Mouse (Mus musculus) small intestine, adult 2 months (tissue): ENCODE results near the gene Metap1. TPM values are rescaled to one million over a fixed set of nuclear protein-coding genes. Genes with fewer than 3 reads are reported as not detected.

Experiments
- H3K27ac ChIP-seq: fragments of 200-500 bp; 2 replicates; pipeline ENCODE4 v1.5.1; 2012; ENCODE audit warnings: low read depth, low read length, control low read depth, inconsistent platforms; ENCODE audit not compliant: insufficient read depth
- H3K27me3 ChIP-seq: fragments of 200-500 bp; 2 replicates; pipeline ENCODE4 v1.6.1; 2012; ENCODE audit warnings: mild to moderate bottlenecking, moderate library complexity, low read length, inconsistent platforms; ENCODE audit not compliant: control insufficient read depth, insufficient read depth
- H3K36me3 ChIP-seq: fragments of 200-500 bp; 2 replicates; pipeline ENCODE4 v1.6.1; 2012; ENCODE audit warnings: mild to moderate bottlenecking, low read length, control low read depth, inconsistent platforms; ENCODE audit not compliant: control insufficient read depth, insufficient read depth
- H3K4me1 ChIP-seq: fragments of 200-500 bp; 2 replicates; pipeline ENCODE4 v1.6.1; 2012; ENCODE audit warnings: low read length, inconsistent platforms, mixed read lengths; ENCODE audit not compliant: control insufficient read depth, insufficient read depth, insufficient read length
- H3K4me3 ChIP-seq: fragments of 200-500 bp; 2 replicates; pipeline ENCODE4 v1.5.1; 2012; ENCODE audit warnings: low read depth, mild to moderate bottlenecking, control low read depth, inconsistent platforms, low read length, moderate library complexity
- CTCF ChIP-seq: fragments of 200-500 bp; IDR thresholded peaks from 2 replicates; pipeline ENCODE4 v1.5.1; 2012; ENCODE audit warnings: low read depth, mild to moderate bottlenecking, control low read depth, inconsistent platforms, low read length, moderate library complexity, mixed read lengths; ENCODE audit not compliant: insufficient replicate concordance, insufficient read length; ENCODE audit errors: extremely low read depth
- POLR2A ChIP-seq: fragments of 200-500 bp; IDR thresholded peaks from 2 replicates; pipeline ENCODE4 v1.6.1; 2012; ENCODE audit warnings: low read depth, mild to moderate bottlenecking, control low read depth, inconsistent platforms, low read length, moderate library complexity
- WGBS: fragments of 180-500 bp; shearing (Covaris S2); methylation state at CpG from one replicate; pipeline ENCODE4 v1.1.7; 2018; 5-methylcytosine and 5-hydroxymethylcytosine counted together
- polyA plus RNA-seq: library from polyadenylated mRNA; depleted of rRNA; stranded (reverse); fragments of >200 nt; gene quantifications from 2 replicates; pipeline ENCODE4 v1.2.3, GENCODE M21; 2012

Gene Metap1
- polyA plus RNA-seq, 1 experiment, result 6.6 TPM

- no peak overlapping the region for H3K27ac ChIP-seq
- H3K27me3 ChIP-seq, result no peaks in the 10 kb centered on the region
- no peaks in the 10 kb centered on the region for H3K4me1 ChIP-seq
- WGBS, result 76% methylated on average over 6 of the region's 6 CpGs
- TF ChIP-seq POLR2A (no peak), CTCF (no peak)
- no peak overlapping the region for H3K4me3 ChIP-seq
- H3K36me3 ChIP-seq, result peaks cover 65% of the 10 kb centered on the region
Measured at GRCm38 (mm10) chr3:138463807-138464206, 25.5 kb downstream of the Metap1 start.

GRCm38 (mm10) chr3:138463137-138463536 lies 26.2 kb downstream of the Metap1 start:
- peaks cover 65% of the 10 kb centered on the region for H3K36me3 ChIP-seq
- H3K4me1 ChIP-seq, result no peaks in the 10 kb centered on the region
- no peaks in the 10 kb centered on the region for H3K27me3 ChIP-seq
- H3K4me3 ChIP-seq, result no peak overlapping the region
- TF ChIP-seq POLR2A, result no peak
- TF ChIP-seq CTCF, result peak; percentile 62; the same call in 1 of the 2 replicates
- no peak overlapping the region for H3K27ac ChIP-seq
- WGBS, result 63% methylated on average over 2 of the region's 2 CpGs

GRCm38 (mm10) chr3:138461832-138462231 lies 27.5 kb downstream of the Metap1 start:
- TF ChIP-seq CTCF, result no peak
- TF ChIP-seq POLR2A, result no peak
- H3K27me3 ChIP-seq, result no peaks in the 10 kb centered on the region
- WGBS, result 89% methylated on average over 3 of the region's 3 CpGs
- H3K4me1 ChIP-seq, result no peaks in the 10 kb centered on the region
- H3K27ac ChIP-seq, result no peak overlapping the region
- no peak overlapping the region for H3K4me3 ChIP-seq
- peaks cover 71% of the 10 kb centered on the region for H3K36me3 ChIP-seq

GRCm38 (mm10) chr3:138460260-138460659 lies 29.1 kb downstream of the Metap1 start:
- H3K4me1 ChIP-seq, result no peaks in the 10 kb centered on the region
- TF ChIP-seq CTCF (no peak), POLR2A (no peak)
- no peak overlapping the region for H3K27ac ChIP-seq
- H3K36me3 ChIP-seq, result peaks cover 69% of the 10 kb centered on the region
- no peaks in the 10 kb centered on the region for H3K27me3 ChIP-seq
- WGBS, result 92% methylated on average over 13 of the region's 13 CpGs
- H3K4me3 ChIP-seq, result no peak overlapping the region

DNA sequence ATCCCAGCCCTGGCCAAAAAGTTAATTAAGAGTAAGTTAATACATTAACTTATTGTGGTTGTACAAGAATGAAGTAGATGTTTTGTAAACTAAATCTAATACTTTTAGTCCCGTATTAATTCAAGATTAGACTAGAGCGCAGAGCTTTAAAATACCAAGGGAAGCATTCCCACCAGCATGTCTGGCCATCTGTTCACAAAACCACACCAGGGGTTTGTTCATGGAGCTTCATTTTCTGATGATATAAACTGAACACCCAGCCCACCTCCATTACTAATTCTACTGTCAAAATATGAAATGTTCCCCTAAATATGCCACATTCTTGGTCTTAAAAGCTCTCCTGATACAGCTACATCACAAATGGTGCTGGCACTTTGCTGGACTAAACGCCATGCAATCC lies 30.9 kb downstream of the Metap1 start:
- WGBS, result 97% methylated on average over 3 of the region's 3 CpGs
- Histone ChIP-seq H3K27me3 (no peaks in the 10 kb centered on the region), H3K4me3 (no peak overlapping the region), H3K36me3 (peaks cover 64% of the 10 kb centered on the region), H3K27ac (no peak overlapping the region), H3K4me1 (no peaks in the 10 kb centered on the region)
- TF ChIP-seq CTCF, result no peak

GRCm38 (mm10) chr3:138454711-138455435 lies 34.4 kb downstream of the Metap1 start:
- 83% methylated on average over 13 of the region's 13 CpGs for WGBS
- H3K36me3 ChIP-seq, result peaks cover 67% of the 10 kb centered on the region
- no peaks in the 10 kb centered on the region for H3K4me1 ChIP-seq
- no peaks in the 10 kb centered on the region for H3K27me3 ChIP-seq
- no peak for TF ChIP-seq CTCF
- no peak for TF ChIP-seq POLR2A
- no peak overlapping the region for H3K4me3 ChIP-seq
- H3K27ac ChIP-seq, result no peak overlapping the region

GRCm38 (mm10) chr3:138454234-138454633 lies 35.1 kb downstream of the Metap1 start:
- 89% methylated on average over 1 of the region's 1 CpGs for WGBS
- no peak overlapping the region for H3K27ac ChIP-seq
- H3K27me3 ChIP-seq, result no peaks in the 10 kb centered on the region
- peaks cover 64% of the 10 kb centered on the region for H3K36me3 ChIP-seq
- no peak overlapping the region for H3K4me3 ChIP-seq
- TF ChIP-seq POLR2A (no peak), CTCF (no peak)
- H3K4me1 ChIP-seq, result no peaks in the 10 kb centered on the region
